Mouse (Mus musculus): ENCODE measurements around the gene Jam3. TPM values are rescaled to one million over a fixed set of nuclear protein-coding genes. Genes with fewer than 3 reads are reported as not detected.

The Jam3 gene
- polyA plus RNA-seq, 1 experiment, result 22.9 TPM

- TF ChIP-seq SRF (IDR thresholded peaks at IDR 0.05; ENCODE audit: control insufficient read depth, insufficient read length, low read depth), result no peak
- TF ChIP-seq POLR2AphosphoS2 (IDR thresholded peaks at IDR 0.05; ENCODE audit: insufficient read length, low read depth), result no peak
- H3K36me3 ChIP-seq (ENCODE audit: control insufficient read depth, insufficient read depth), result no peaks in the 10 kb centered on the region
- peak overlapping the region; percentile 83 for H3K4me2 ChIP-seq (ENCODE audit: low read depth)
- H3ac ChIP-seq (ENCODE audit: control insufficient read depth, insufficient read length), result no peak overlapping the region
- no peaks in the 10 kb centered on the region for H3K27me3 ChIP-seq (ENCODE audit: control insufficient read depth, insufficient read depth, insufficient read length)
- H3K4me3 ChIP-seq, result no peak overlapping the region
- H3K79me2 ChIP-seq (ENCODE audit: control insufficient read depth, insufficient read depth), result no peaks in the 10 kb centered on the region
Measured at GRCm38 (mm10) chr9:27192761-27193591, 37.8 kb upstream of the Jam3 start.

DNA sequence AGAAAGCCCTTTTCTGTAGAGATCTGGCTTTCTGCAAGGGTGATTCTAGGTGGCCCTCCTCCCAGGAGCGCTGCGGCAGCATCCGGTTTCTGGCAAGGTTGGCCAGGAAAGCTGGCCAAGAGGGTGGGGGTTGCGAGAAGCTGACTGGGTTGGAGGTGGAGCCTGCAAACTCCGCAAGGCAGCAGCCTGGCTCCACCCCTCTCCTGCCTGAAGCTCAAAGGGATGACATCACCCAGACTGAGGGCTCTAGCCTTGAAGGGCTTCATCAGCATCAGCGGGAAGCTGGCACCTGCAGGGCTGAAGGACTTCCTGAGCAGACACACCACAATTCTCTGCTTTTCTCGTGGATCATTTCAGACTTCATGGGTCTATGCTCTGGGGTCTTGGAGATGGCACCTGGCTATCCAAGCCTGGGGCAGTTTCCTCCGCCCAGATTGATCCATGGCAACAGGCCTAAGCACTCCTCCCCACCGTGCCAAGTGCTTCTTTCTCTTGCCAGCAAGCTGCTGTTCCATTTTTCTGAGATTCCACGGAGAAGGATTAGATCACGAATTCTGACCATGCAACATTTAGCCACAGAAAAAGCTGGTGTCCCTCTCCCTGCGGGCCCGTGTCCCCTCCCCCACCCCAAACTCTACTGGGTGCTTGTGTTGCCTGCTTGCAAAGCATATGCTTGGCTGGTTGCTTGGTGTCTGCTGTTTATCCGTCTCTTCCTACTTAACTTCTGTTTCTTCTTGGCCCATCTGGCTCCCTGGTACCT, 37.0 kb upstream of the Jam3 start:
- Histone ChIP-seq H3K27me3 (ENCODE audit: control insufficient read depth, insufficient read depth, insufficient read length) (no peaks in the 10 kb centered on the region), H3K79me2 (ENCODE audit: control insufficient read depth, insufficient read depth) (no peaks in the 10 kb centered on the region), H3K4me3 (no peak overlapping the region), H3K4me2 (ENCODE audit: low read depth) (peak overlapping the region; percentile 83), H3ac (ENCODE audit: control insufficient read depth, insufficient read length) (no peak overlapping the region), H3K36me3 (ENCODE audit: control insufficient read depth, insufficient read depth) (no peaks in the 10 kb centered on the region)
- TF ChIP-seq POLR2A (IDR thresholded peaks at IDR 0.05; ENCODE audit: insufficient read length, low read depth) (no peak), POLR2AphosphoS2 (IDR thresholded peaks at IDR 0.05; ENCODE audit: insufficient read length, low read depth) (no peak)

- H3K36me3 ChIP-seq (ENCODE audit: control insufficient read depth, insufficient read depth), result no peaks in the 10 kb centered on the region
- H3ac ChIP-seq (ENCODE audit: control insufficient read depth, insufficient read length), result no peak overlapping the region
- H3K79me2 ChIP-seq (ENCODE audit: control insufficient read depth, insufficient read depth), result no peaks in the 10 kb centered on the region
- peak overlapping the region; percentile 83 for H3K4me2 ChIP-seq (ENCODE audit: low read depth)
- no peaks in the 10 kb centered on the region for H3K27me3 ChIP-seq (ENCODE audit: control insufficient read depth, insufficient read depth, insufficient read length)
- TF ChIP-seq POLR2AphosphoS2 (IDR thresholded peaks at IDR 0.05; ENCODE audit: insufficient read length, low read depth), result no peak
- no peak overlapping the region for H3K4me3 ChIP-seq
Measured at GRCm38 (mm10) chr9:27191501-27191981, 36.3 kb upstream of the Jam3 start.

DNA sequence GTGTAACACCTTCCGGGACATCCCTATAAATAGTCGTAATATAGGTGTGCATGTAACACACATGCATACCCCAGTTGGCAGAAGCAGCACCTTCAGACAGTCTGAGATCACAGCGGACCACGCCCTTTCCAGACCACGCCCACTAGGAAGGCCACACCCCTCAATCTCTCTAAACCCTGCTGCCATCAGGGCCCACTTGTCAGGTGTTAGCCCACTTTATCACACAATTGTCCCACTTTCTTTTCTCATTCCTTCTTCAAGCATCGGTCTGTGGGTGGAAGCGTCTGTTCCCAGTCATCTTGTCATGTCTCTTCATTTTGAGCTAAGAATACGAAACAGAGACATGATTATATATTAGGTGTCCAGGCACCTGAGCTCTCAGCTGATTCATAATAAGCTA, 35.2 kb upstream of the Jam3 start:
- Histone ChIP-seq H3K36me3 (ENCODE audit: control insufficient read depth, insufficient read depth) (no peaks in the 10 kb centered on the region), H3K4me3 (no peak overlapping the region), H3K79me2 (ENCODE audit: control insufficient read depth, insufficient read depth) (no peaks in the 10 kb centered on the region), H3ac (ENCODE audit: control insufficient read depth, insufficient read length) (no peak overlapping the region), H3K4me2 (ENCODE audit: low read depth) (no peak overlapping the region), H3K27me3 (ENCODE audit: control insufficient read depth, insufficient read depth, insufficient read length) (no peaks in the 10 kb centered on the region)
- TF ChIP-seq SRF (IDR thresholded peaks at IDR 0.05; ENCODE audit: control insufficient read depth, insufficient read length, low read depth) (no peak), E2F4 (IDR thresholded peaks at IDR 0.05; ENCODE audit: insufficient read depth) (no peak), USF1 (IDR thresholded peaks at IDR 0.05; ENCODE audit: low read depth) (no peak), TCF12 (IDR thresholded peaks at IDR 0.05; ENCODE audit: insufficient read depth, poor library complexity, severe bottlenecking) (no peak), POLR2A (IDR thresholded peaks at IDR 0.05; ENCODE audit: insufficient read length, low read depth) (no peak), CEBPB (IDR thresholded peaks at IDR 0.05; ENCODE audit: insufficient read depth, poor library complexity, severe bottlenecking) (no peak), MYOD1 (IDR thresholded peaks at IDR 0.05; ENCODE audit: control insufficient read depth in 1 of 3, insufficient read length in 2 of 3, low read depth in 2 of 3) (no peak), REST (IDR thresholded peaks at IDR 0.05; ENCODE audit: insufficient read depth, insufficient read length) (no peak), POLR2AphosphoS2 (IDR thresholded peaks at IDR 0.05; ENCODE audit: insufficient read length, low read depth) (no peak), MYOG (IDR thresholded peaks at IDR 0.05; ENCODE audit: control insufficient read depth in 1 of 3, insufficient read depth in 1 of 3, insufficient read length in 2 of 3, low read depth in 2 of 3) (no peak), TCF3 (IDR thresholded peaks at IDR 0.05; ENCODE audit: insufficient read length, low read depth) (no peak), MAX (IDR thresholded peaks at IDR 0.05; ENCODE audit: low read depth) (no peak)

DNA sequence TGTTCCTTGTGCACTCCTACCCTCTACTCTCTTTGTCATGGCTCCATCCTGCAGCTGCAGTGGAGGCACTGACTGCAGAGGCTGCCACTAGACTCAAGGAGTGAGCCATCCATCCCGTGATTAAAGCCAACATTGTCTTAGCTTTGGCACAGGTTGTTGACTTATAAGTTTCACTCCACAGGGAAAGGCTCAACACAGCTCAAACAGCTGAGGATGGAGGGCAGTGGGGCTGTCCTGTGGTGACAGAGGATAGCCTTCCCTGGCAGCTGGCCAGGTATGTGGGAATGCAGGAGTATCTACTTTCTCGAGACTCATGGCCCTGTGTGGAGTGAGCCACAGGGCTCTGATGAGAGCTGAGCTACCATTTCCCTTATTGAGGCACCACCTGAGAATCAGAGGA, 34.1 kb upstream of the Jam3 start:
- no peak overlapping the region for H3K4me2 ChIP-seq (ENCODE audit: low read depth)
- no peak for TF ChIP-seq USF1 (IDR thresholded peaks at IDR 0.05; ENCODE audit: low read depth)
- TF ChIP-seq POLR2AphosphoS2 (IDR thresholded peaks at IDR 0.05; ENCODE audit: insufficient read length, low read depth), result no peak
- no peak for TF ChIP-seq CEBPB (IDR thresholded peaks at IDR 0.05; ENCODE audit: insufficient read depth, poor library complexity, severe bottlenecking)
- TF ChIP-seq TCF12 (IDR thresholded peaks at IDR 0.05; ENCODE audit: insufficient read depth, poor library complexity, severe bottlenecking), result no peak
- TF ChIP-seq MYOG (IDR thresholded peaks at IDR 0.05; ENCODE audit: control insufficient read depth in 1 of 3, insufficient read depth in 1 of 3, insufficient read length in 2 of 3, low read depth in 2 of 3), result no peak
- TF ChIP-seq POLR2A (IDR thresholded peaks at IDR 0.05; ENCODE audit: insufficient read length, low read depth), result no peak
- TF ChIP-seq REST (IDR thresholded peaks at IDR 0.05; ENCODE audit: insufficient read depth, insufficient read length), result no peak
- TF ChIP-seq MYOD1 (IDR thresholded peaks at IDR 0.05; ENCODE audit: control insufficient read depth in 1 of 3, insufficient read length in 2 of 3, low read depth in 2 of 3), result no peak
- no peak for TF ChIP-seq MAX (IDR thresholded peaks at IDR 0.05; ENCODE audit: low read depth)
- TF ChIP-seq SRF (IDR thresholded peaks at IDR 0.05; ENCODE audit: control insufficient read depth, insufficient read length, low read depth), result no peak
- no peak for TF ChIP-seq E2F4 (IDR thresholded peaks at IDR 0.05; ENCODE audit: insufficient read depth)
- TF ChIP-seq TCF3 (IDR thresholded peaks at IDR 0.05; ENCODE audit: insufficient read length, low read depth), result no peak
- no peak overlapping the region for H3ac ChIP-seq (ENCODE audit: control insufficient read depth, insufficient read length)
- H3K79me2 ChIP-seq (ENCODE audit: control insufficient read depth, insufficient read depth), result no peaks in the 10 kb centered on the region
- H3K36me3 ChIP-seq (ENCODE audit: control insufficient read depth, insufficient read depth), result no peaks in the 10 kb centered on the region
- H3K27me3 ChIP-seq (ENCODE audit: control insufficient read depth, insufficient read depth, insufficient read length), result no peaks in the 10 kb centered on the region
- no peak overlapping the region for H3K4me3 ChIP-seq

Data from myocyte (in vitro differentiated cells).